Mouse (Mus musculus) neural tube, embryonic 15.5 days (tissue): Measurements from ENCODE around the gene Ube3b. TPM values are rescaled to one million over a fixed set of nuclear protein-coding genes. Genes with fewer than 3 reads are reported as not detected.
A peak's percentile ranks its signal among the peaks of the same experiment; 100 is the strongest.

Experiments used
- ATAC-seq: fragments of 200-750 bp; cut with Nextera tagmentation; 2 replicates; pipeline ENCODE4 v1.8.0; 2017; ENCODE audit warnings: mild to moderate bottlenecking, moderate TSS enrichment, moderate library complexity; ENCODE audit not compliant: low FRiP score
- H3K27ac ChIP-seq: fragments of 300-500 bp; sonication (generic); replicated peaks from 2 replicates; pipeline ENCODE4 v1.5.1; 2015; ENCODE audit warnings: mild to moderate bottlenecking, inconsistent platforms
- H3K27me3 ChIP-seq: fragments of 300-500 bp; sonication (generic); replicated peaks from 2 replicates; pipeline ENCODE4 v1.6.1; 2015; ENCODE audit warnings: inconsistent platforms
- H3K36me3 ChIP-seq: fragments of 300-500 bp; sonication (generic); 2 replicates; pipeline ENCODE4 v1.6.1; 2015; ENCODE audit warnings: inconsistent platforms
- H3K4me1 ChIP-seq: fragments of 300-500 bp; sonication (generic); 2 replicates; pipeline ENCODE4 v1.6.1; 2015; ENCODE audit warnings: inconsistent platforms
- H3K4me2 ChIP-seq: fragments of 300-500 bp; sonication (generic); 2 replicates; pipeline ENCODE4 v1.6.1; 2015; ENCODE audit warnings: inconsistent platforms, mild to moderate bottlenecking, moderate library complexity
- H3K4me3 ChIP-seq: fragments of 300-500 bp; sonication (generic); replicated peaks from 2 replicates; pipeline ENCODE4 v1.5.1; 2015; ENCODE audit warnings: mild to moderate bottlenecking, inconsistent platforms
- H3K9ac ChIP-seq: fragments of 300-500 bp; sonication (generic); replicated peaks from 2 replicates; pipeline ENCODE4 v1.6.1; 2015; ENCODE audit warnings: mild to moderate bottlenecking, inconsistent platforms
- H3K9me3 ChIP-seq: fragments of 300-500 bp; sonication (generic); replicated peaks from 2 replicates; pipeline ENCODE4 v1.6.1; 2016; ENCODE audit warnings: inconsistent platforms
- WGBS: fragments of 180-500 bp; shearing (Covaris S2); methylation state at CpG from one replicate; pipeline ENCODE4 v1.1.7; 2015; ENCODE audit warnings: mixed read lengths; 5-methylcytosine and 5-hydroxymethylcytosine counted together
- polyA plus RNA-seq: library from polyadenylated mRNA; unstranded; fragments of >200 nt; fragmentation: Nextera tagmentation; extraction: Ambion mirVana; gene quantifications from 2 replicates; pipeline ENCODE4 v1.2.1, GENCODE M21; 2015

Ube3b gene
- polyA plus RNA-seq, 1 experiment from 2014 or later: 35.5 TPM

GRCm38 (mm10) chr5:114378177-114378920 lies 2.1 kb upstream of the Ube3b start:
- Histone ChIP-seq H3K27ac (no peak overlapping the region; the same call in 1 of the 2 replicates), H3K9ac (peak overlapping the region; percentile 95; the same call in 1 of the 2 replicates), H3K4me1 (peaks cover 68% of the 10 kb centered on the region), H3K9me3 (no peaks in the 10 kb centered on the region), H3K4me2 (peak overlapping the region; percentile 80), H3K36me3 (peaks cover 18% of the 10 kb centered on the region), H3K27me3 (no peaks in the 10 kb centered on the region), H3K4me3 (peak overlapping the region; percentile 95)
- WGBS: 70% methylated on average over 10 of the region's 10 CpGs
- ATAC-seq: no peak

GRCm38 (mm10) chr5:114378936-114379335 lies 1.5 kb upstream of the Ube3b start:
- WGBS: 61% methylated on average over 6 of the region's 6 CpGs
- Histone ChIP-seq H3K4me2 (peak overlapping the region; percentile 80), H3K4me1 (peaks cover 63% of the 10 kb centered on the region), H3K27me3 (no peaks in the 10 kb centered on the region), H3K4me3 (peak overlapping the region; percentile 95), H3K9ac (peak overlapping the region; percentile 95), H3K36me3 (peaks cover 15% of the 10 kb centered on the region), H3K9me3 (no peaks in the 10 kb centered on the region), H3K27ac (no peak overlapping the region)
- no peak for ATAC-seq

GRCm38 (mm10) chr5:114379763-114380162 lies 644 bp upstream of the Ube3b start:
- H3K4me3 ChIP-seq: peak overlapping the region; percentile 95
- under 1% methylated on average over 20 of the region's 20 CpGs for WGBS
- H3K9me3 ChIP-seq: no peaks in the 10 kb centered on the region
- peaks cover 10% of the 10 kb centered on the region for H3K36me3 ChIP-seq
- peak overlapping the region; percentile 94 for H3K27ac ChIP-seq
- H3K4me1 ChIP-seq: peaks cover 55% of the 10 kb centered on the region
- H3K27me3 ChIP-seq: no peaks in the 10 kb centered on the region
- H3K4me2 ChIP-seq: peak overlapping the region; percentile 80
- peak; percentile 37 for ATAC-seq
- peak overlapping the region; percentile 95 for H3K9ac ChIP-seq

- H3K4me1 ChIP-seq: peaks cover 50% of the 10 kb centered on the region
Observed at GRCm38 (mm10) chr5:114381013-114381351, 575 bp downstream of the Ube3b start.

GRCm38 (mm10) chr5:114383184-114383904 lies 2.9 kb downstream of the Ube3b start:
- no peak overlapping the region for H3K4me3 ChIP-seq
- WGBS: 82% methylated on average over 9 of the region's 9 CpGs
- H3K4me1 ChIP-seq: peaks cover 29% of the 10 kb centered on the region
- no peak overlapping the region for H3K4me2 ChIP-seq
- no peak for ATAC-seq
- no peak overlapping the region for H3K27ac ChIP-seq
- H3K9me3 ChIP-seq: no peaks in the 10 kb centered on the region
- no peak overlapping the region for H3K9ac ChIP-seq
- H3K27me3 ChIP-seq: no peaks in the 10 kb centered on the region
- peaks cover 32% of the 10 kb centered on the region for H3K36me3 ChIP-seq

More at GRCm38 (mm10) chr5:114381013-114381351, 575 bp downstream of the Ube3b start:
- Histone ChIP-seq H3K4me3 (peak overlapping the region; percentile 95), H3K9me3 (no peaks in the 10 kb centered on the region), H3K27ac (peak overlapping the region; percentile 94), H3K4me2 (peak overlapping the region; percentile 80), H3K36me3 (peaks cover 10% of the 10 kb centered on the region), H3K9ac (peak overlapping the region; percentile 95), H3K27me3 (no peaks in the 10 kb centered on the region)
- no peak; the same call in 1 of the 2 replicates for ATAC-seq
- WGBS: 1% methylated on average over 17 of the region's 18 CpGs

- WGBS: 90% methylated on average over 8 of the region's 8 CpGs
- Histone ChIP-seq H3K4me2 (no peak overlapping the region), H3K9me3 (no peaks in the 10 kb centered on the region), H3K9ac (no peak overlapping the region), H3K27ac (no peak overlapping the region), H3K36me3 (peaks cover 43% of the 10 kb centered on the region), H3K4me1 (peaks cover 18% of the 10 kb centered on the region), H3K4me3 (no peak overlapping the region), H3K27me3 (no peaks in the 10 kb centered on the region)
- ATAC-seq: no peak
Observed at GRCm38 (mm10) chr5:114384448-114384847, 4.0 kb downstream of the Ube3b start.

- Histone ChIP-seq H3K27me3 (no peaks in the 10 kb centered on the region), H3K4me1 (no peaks in the 10 kb centered on the region), H3K9me3 (no peaks in the 10 kb centered on the region), H3K4me2 (no peak overlapping the region), H3K36me3 (peaks cover 87% of the 10 kb centered on the region), H3K27ac (no peak overlapping the region), H3K4me3 (no peak overlapping the region), H3K9ac (no peak overlapping the region)
- ATAC-seq: no peak
- WGBS: 90% methylated on average over 9 of the region's 9 CpGs
Observed at GRCm38 (mm10) chr5:114393169-114393568, 12.8 kb downstream of the Ube3b start.

- Histone ChIP-seq H3K4me2 (no peak overlapping the region), H3K36me3 (peaks cover 98% of the 10 kb centered on the region), H3K27me3 (no peaks in the 10 kb centered on the region)
Observed at GRCm38 (mm10) chr5:114406592-114406991, 26.2 kb downstream of the Ube3b start.

GRCm38 (mm10) chr5:114407269-114407668 lies 26.9 kb downstream of the Ube3b start:
- Histone ChIP-seq H3K9ac (no peak overlapping the region), H3K36me3 (peaks cover 98% of the 10 kb centered on the region), H3K27ac (no peak overlapping the region), H3K9me3 (no peaks in the 10 kb centered on the region), H3K4me3 (no peak overlapping the region), H3K4me1 (no peaks in the 10 kb centered on the region), H3K4me2 (no peak overlapping the region), H3K27me3 (no peaks in the 10 kb centered on the region)
- WGBS: 76% methylated on average over 10 of the region's 10 CpGs
- no peak for ATAC-seq

More at GRCm38 (mm10) chr5:114406592-114406991, 26.2 kb downstream of the Ube3b start:
- no peak for ATAC-seq
- H3K9me3 ChIP-seq: no peaks in the 10 kb centered on the region
- no peaks in the 10 kb centered on the region for H3K4me1 ChIP-seq
- no peak overlapping the region for H3K4me3 ChIP-seq
- no peak overlapping the region for H3K9ac ChIP-seq
- 94% methylated on average over 14 of the region's 14 CpGs for WGBS
- no peak overlapping the region for H3K27ac ChIP-seq

- no peak overlapping the region for H3K4me2 ChIP-seq
Observed at GRCm38 (mm10) chr5:114407810-114408209, 27.4 kb downstream of the Ube3b start.

GRCm38 (mm10) chr5:114408846-114409245 lies 28.4 kb downstream of the Ube3b start:
- Histone ChIP-seq H3K4me2 (no peak overlapping the region), H3K27me3 (no peaks in the 10 kb centered on the region), H3K27ac (no peak overlapping the region), H3K9ac (no peak overlapping the region), H3K9me3 (no peaks in the 10 kb centered on the region), H3K36me3 (peaks cover 99% of the 10 kb centered on the region), H3K4me1 (no peaks in the 10 kb centered on the region), H3K4me3 (no peak overlapping the region)
- WGBS: 95% methylated on average over 11 of the region's 11 CpGs
- ATAC-seq: no peak

More at GRCm38 (mm10) chr5:114407810-114408209, 27.4 kb downstream of the Ube3b start:
- 89% methylated on average over 9 of the region's 9 CpGs for whole genome bisulfite sequencing
- Histone ChIP-seq H3K4me3 (no peak overlapping the region), H3K9ac (no peak overlapping the region), H3K9me3 (no peaks in the 10 kb centered on the region), H3K36me3 (peaks cover 98% of the 10 kb centered on the region), H3K27me3 (no peaks in the 10 kb centered on the region), H3K4me1 (no peaks in the 10 kb centered on the region), H3K27ac (no peak overlapping the region)
- no peak for ATAC-seq

GRCm38 (mm10) chr5:114410429-114410828 lies 30.0 kb downstream of the Ube3b start:
- Histone ChIP-seq H3K27ac (no peak overlapping the region), H3K9ac (no peak overlapping the region), H3K9me3 (no peaks in the 10 kb centered on the region), H3K36me3 (peaks cover 99% of the 10 kb centered on the region), H3K27me3 (no peaks in the 10 kb centered on the region), H3K4me2 (no peak overlapping the region), H3K4me3 (no peak overlapping the region), H3K4me1 (no peaks in the 10 kb centered on the region)
- WGBS: 89% methylated on average over 13 of the region's 13 CpGs
- ATAC-seq: no peak
